Comparison of ENCODE assay signal across 7 mouse cellular contexts in genomic region chr11:120729432-120730050, GRCm38 (mm10). TPM values are rescaled to one million over a fixed set of nuclear protein-coding genes. Genes with fewer than 3 reads are reported as not detected.
DNase-seq lines count a peak whose midpoint lies in the region; ATAC-seq lines count a peak whose summit lies in the region.
"Not testable (repeated sequence)": the region's sequence is repeated elsewhere in the genome, so short reads cannot be mapped to it uniquely, and the experiment has no call there.

No protein-coding gene starts in this region.

- not testable (repeated sequence) for H3K9ac ChIP-seq in embryonic facial prominence, embryonic 15.5 days; heart, embryonic 14.5 days (ENCODE audit: low read length); neural tube, embryonic 15.5 days (replicated peaks)

- H3K27me3 ChIP-seq in embryonic facial prominence, embryonic 15.5 days; neural tube, embryonic 15.5 days (replicated peaks): not testable (repeated sequence)
- H3K27me3 ChIP-seq in heart, embryonic 14.5 days (ENCODE audit: control insufficient read depth, insufficient read depth, low read length): peaks cover 23% of the 10 kb centered on the region

- not testable (repeated sequence) for H3K27ac ChIP-seq in embryonic facial prominence, embryonic 15.5 days (replicated peaks); heart, embryonic 14.5 days (replicated peaks in 1 of 2; ENCODE audit: control insufficient read depth in 1 of 2, insufficient read depth in 1 of 2, low read depth in 2 of 2, low read length in 2 of 2); neural tube, embryonic 15.5 days (replicated peaks)

- not testable (repeated sequence) for ATAC-seq in embryonic facial prominence, embryonic 15.5 days (ENCODE audit: insufficient number of reproducible peaks, low FRiP score, low TSS enrichment, low read depth); heart, embryonic 14.5 days (ENCODE audit: insufficient number of reproducible peaks, insufficient read depth, low FRiP score, low read depth); neural tube, embryonic 15.5 days (ENCODE audit: low FRiP score)
- ATAC-seq in megakaryocyte, adult 5-6 weeks (ENCODE audit: poor library complexity, severe bottlenecking): peak; percentile 75

- not testable (repeated sequence) for H3K9me3 ChIP-seq in embryonic facial prominence, embryonic 15.5 days (replicated peaks); heart, embryonic 14.5 days (ENCODE audit: control insufficient read depth, low read length); neural tube, embryonic 15.5 days (replicated peaks)

- not testable (repeated sequence) for H3K36me3 ChIP-seq in embryonic facial prominence, embryonic 15.5 days; heart, embryonic 14.5 days (ENCODE audit: control insufficient read depth, insufficient read depth, low read length); neural tube, embryonic 15.5 days

- peak; percentile 59 to 67 for DNase-seq in adrenal gland, postnatal 36 days
- peak; percentile 59 for DNase-seq in kidney, adult 11 months
- DNase-seq in liver: peak; percentile 77

- WGBS in embryonic facial prominence, embryonic 15.5 days: 3% methylated on average over 17 of the region's 21 CpGs
- 2% methylated on average over 18 of the region's 21 CpGs for WGBS in heart, embryonic 14.5 days
- 2% methylated on average over 17 of the region's 21 CpGs for WGBS in neural tube, embryonic 15.5 days

- peaks cover 34% of the 10 kb centered on the region for H3K4me1 ChIP-seq in embryonic facial prominence, embryonic 15.5 days
- not testable (repeated sequence) for H3K4me1 ChIP-seq in heart, embryonic 14.5 days (ENCODE audit: control insufficient read depth in 2 of 2, insufficient read depth in 2 of 2, low read length in 2 of 2)
- peaks cover 16% of the 10 kb centered on the region for H3K4me1 ChIP-seq in neural tube, embryonic 15.5 days

- 0 out of 2 replicates have a peak overlapping the region, but pooled peaks have one; percentile 4 for H3K4me3 ChIP-seq in embryonic facial prominence, embryonic 15.5 days (replicated peaks)
- not testable (repeated sequence) for H3K4me3 ChIP-seq in heart, embryonic 14.5 days (ENCODE audit: control insufficient read depth in 1 of 2, insufficient read depth in 1 of 2, low read depth in 1 of 2, low read length in 2 of 2); neural tube, embryonic 15.5 days (replicated peaks)

- H3K4me2 ChIP-seq in embryonic facial prominence, embryonic 15.5 days (replicated peaks): peak overlapping the region; percentile 40
- H3K4me2 ChIP-seq in heart, embryonic 14.5 days (ENCODE audit: low read length): peak overlapping the region; percentile 39
- H3K4me2 ChIP-seq in neural tube, embryonic 15.5 days: peak overlapping the region; percentile 40

RNA-seq across cellular contexts. Expression of gene Cbr2, which starts 2.4 kb away (rescaled TPM):
- total RNA-seq in adrenal gland, postnatal 36 days (2021): 1 to 10 TPM; 5.0 to 7.8 TPM
- polyA plus RNA-seq in embryonic facial prominence, embryonic 15.5 days (2015; fragmentation: Nextera tagmentation; extraction: Ambion mirVana): 193 and 315 TPM in 2 replicates
- polyA plus RNA-seq in heart, embryonic 14.5 days (2014; fragmentation: Nextera tagmentation; extraction: Ambion mirVana): 1.7 and 4.7 TPM in 2 replicates
- 7.6 and 8.5 TPM in 2 replicates for total RNA-seq in megakaryocyte, adult 5-6 weeks (2015)
- total RNA-seq in megakaryocyte, adult 5-6 weeks (2017): 1.7 and 8.9 TPM in 2 replicates
- polyA plus RNA-seq in neural tube, embryonic 15.5 days (2015; fragmentation: Nextera tagmentation; extraction: Ambion mirVana): 0.87 and 10.7 TPM in 2 replicates

RNA-seq across cellular contexts. Expression of gene Dcxr, which starts 2.5 kb away (rescaled TPM):
- total RNA-seq in adrenal gland, postnatal 36 days (2021): 10 to 100 TPM; 31.8 to 77.7 TPM
- polyA plus RNA-seq in embryonic facial prominence, embryonic 15.5 days (2015; fragmentation: Nextera tagmentation; extraction: Ambion mirVana): 35.9 and 36.6 TPM in 2 replicates
- polyA plus RNA-seq in heart, embryonic 14.5 days (2014; fragmentation: Nextera tagmentation; extraction: Ambion mirVana): 7.7 and 11.9 TPM in 2 replicates
- 24.9 and 30.0 TPM in 2 replicates for total RNA-seq in megakaryocyte, adult 5-6 weeks (2015)
- 20.0 and 25.0 TPM in 2 replicates for total RNA-seq in megakaryocyte, adult 5-6 weeks (2017)
- 9.4 and 18.9 TPM in 2 replicates for polyA plus RNA-seq in neural tube, embryonic 15.5 days (2015; fragmentation: Nextera tagmentation; extraction: Ambion mirVana)

RNA-seq across cellular contexts. Expression of gene Rac3, which starts 8.3 kb away (rescaled TPM):
- 10 to 100 TPM in 1 of 2 experiments, 1 to 10 TPM in 1; 8.2 to 17.0 TPM for total RNA-seq in adrenal gland, postnatal 36 days (2021)
- polyA plus RNA-seq in embryonic facial prominence, embryonic 15.5 days (2015; fragmentation: Nextera tagmentation; extraction: Ambion mirVana): 64.5 and 75.4 TPM in 2 replicates
- polyA plus RNA-seq in heart, embryonic 14.5 days (2014; fragmentation: Nextera tagmentation; extraction: Ambion mirVana): 0.69 and 1.9 TPM in 2 replicates
- total RNA-seq in megakaryocyte, adult 5-6 weeks (2015): 0.25 and 0.83 TPM in 2 replicates
- total RNA-seq in megakaryocyte, adult 5-6 weeks (2017): 1.4 TPM in 1 of 2 replicates, not detected in the other
- polyA plus RNA-seq in neural tube, embryonic 15.5 days (2015; fragmentation: Nextera tagmentation; extraction: Ambion mirVana): 459 and 611 TPM in 2 replicates

RNA-seq across cellular contexts. Expression of gene Lrrc45, which starts 15.8 kb away (rescaled TPM):
- total RNA-seq in adrenal gland, postnatal 36 days (2021): 10 to 100 TPM; 24.3 to 27.7 TPM
- polyA plus RNA-seq in embryonic facial prominence, embryonic 15.5 days (2015; fragmentation: Nextera tagmentation; extraction: Ambion mirVana): 69.7 and 82.2 TPM in 2 replicates
- 16.9 and 23.7 TPM in 2 replicates for polyA plus RNA-seq in heart, embryonic 14.5 days (2014; fragmentation: Nextera tagmentation; extraction: Ambion mirVana)
- total RNA-seq in megakaryocyte, adult 5-6 weeks (2015): 6.3 and 7.2 TPM in 2 replicates
- 21.0 and 21.6 TPM in 2 replicates for total RNA-seq in megakaryocyte, adult 5-6 weeks (2017)
- 76.8 and 81.3 TPM in 2 replicates for polyA plus RNA-seq in neural tube, embryonic 15.5 days (2015; fragmentation: Nextera tagmentation; extraction: Ambion mirVana)

RNA-seq across cellular contexts. Expression of gene Cenpx, which starts 16.0 kb away (rescaled TPM):
- 10 to 100 TPM; 52.1 to 60.4 TPM for total RNA-seq in adrenal gland, postnatal 36 days (2021)
- 145 and 157 TPM in 2 replicates for polyA plus RNA-seq in embryonic facial prominence, embryonic 15.5 days (2015; fragmentation: Nextera tagmentation; extraction: Ambion mirVana)
- polyA plus RNA-seq in heart, embryonic 14.5 days (2014; fragmentation: Nextera tagmentation; extraction: Ambion mirVana): 109 and 135 TPM in 2 replicates
- total RNA-seq in megakaryocyte, adult 5-6 weeks (2015): 84.6 and 95.8 TPM in 2 replicates
- 67.0 and 71.5 TPM in 2 replicates for total RNA-seq in megakaryocyte, adult 5-6 weeks (2017)
- polyA plus RNA-seq in neural tube, embryonic 15.5 days (2015; fragmentation: Nextera tagmentation; extraction: Ambion mirVana): 108 and 115 TPM in 2 replicates

Comparison
In these comparisons a context has a peak if more than half of its experiments do, and no peak if none do; other contexts are left out.
1. RNA of gene Cbr2, which starts 2.4 kb away (polyA plus RNA-seq): 193 to 315 TPM in embryonic facial prominence, embryonic 15.5 days; 1.7 to 4.7 TPM in heart, embryonic 14.5 days and 0.87 to 10.7 TPM in neural tube, embryonic 15.5 days; every median in the first group is over 10 times any median in the second.
2. RNA of gene Rac3, which starts 8.3 kb away (polyA plus RNA-seq): 459 to 611 TPM in neural tube, embryonic 15.5 days and 64.5 to 75.4 TPM in embryonic facial prominence, embryonic 15.5 days; 0.69 to 1.9 TPM in heart, embryonic 14.5 days; every median in the first group is over 10 times any median in the second.
3. Peak in every context shown above with its lines, with median percentiles within 50 percentile points of each other: DNase-seq and H3K4me2 ChIP-seq.